Mouse (Mus musculus) heart, postnatal 4 days (tissue): ENCODE measurements around the gene Agmo. TPM values are rescaled to one million over a fixed set of nuclear protein-coding genes. Genes with fewer than 3 reads are reported as not detected.

ENCODE experiments used
- DNase-seq: peaks from one replicate; pipeline ENCODE4 v3.0.0; 2021
- total RNA-seq, 2 experiments: library from RNA; stranded (reverse); gene quantifications; 2 replicates each; pipeline ENCODE4 v1.2.3; 2021

Agmo gene
- total RNA-seq, 2 experiments from 2014 or later = 0.23 to 0.62 TPM

- no peak for DNase-seq
These were observed 201.1 kb downstream of the Agmo start for GRCm38 (mm10) chr12:37442486-37443013.

GRCm38 (mm10) chr12:37445255-37445654, 203.8 kb downstream of the Agmo start:
- no peak for DNase-seq

- no peak for DNase-seq
These were observed 208.2 kb downstream of the Agmo start for GRCm38 (mm10) chr12:37449597-37449996.

GRCm38 (mm10) chr12:37450366-37451156, 209.1 kb downstream of the Agmo start:
- peak; percentile 64 for DNase-seq

GRCm38 (mm10) chr12:37471631-37472030, 230.2 kb downstream of the Agmo start:
- DNase-seq = no peak

GRCm38 (mm10) chr12:37476849-37477248, 235.4 kb downstream of the Agmo start:
- no peak for DNase-seq

GRCm38 (mm10) chr12:37487991-37488390, 246.6 kb downstream of the Agmo start:
- DNase-seq = no peak

GRCm38 (mm10) chr12:37498871-37499270, 257.4 kb downstream of the Agmo start:
- DNase-seq = no peak

GRCm38 (mm10) chr12:37507406-37507805, 266.0 kb downstream of the Agmo start:
- no peak for DNase-seq

GRCm38 (mm10) chr12:37507826-37508225, 266.4 kb downstream of the Agmo start:
- no peak for DNase-seq

- no peak for DNase-seq
These were observed 280.3 kb downstream of the Agmo start for GRCm38 (mm10) chr12:37521772-37522171.

GRCm38 (mm10) chr12:37524662-37525061, 283.2 kb downstream of the Agmo start:
- DNase-seq = no peak

GRCm38 (mm10) chr12:37540994-37541393, 299.6 kb downstream of the Agmo start:
- DNase-seq = no peak

GRCm38 (mm10) chr12:37558284-37558683, 316.8 kb downstream of the Agmo start:
- no peak for DNase-seq

GRCm38 (mm10) chr12:37565882-37566596, 324.6 kb downstream of the Agmo start:
- DNase-seq = no peak

- no peak for DNase-seq
These were observed 330.5 kb downstream of the Agmo start for GRCm38 (mm10) chr12:37571922-37572321.

- DNase-seq = no peak
These were observed 341.3 kb downstream of the Agmo start for GRCm38 (mm10) chr12:37582777-37583176.

GRCm38 (mm10) chr12:37592853-37593252, 351.4 kb downstream of the Agmo start:
- no peak for DNase-seq

- DNase-seq = no peak
These were observed 371.4 kb downstream of the Agmo start for GRCm38 (mm10) chr12:37612837-37613236.

GRCm38 (mm10) chr12:37614769-37615168, 373.3 kb downstream of the Agmo start:
- no peak for DNase-seq

- no peak for DNase-seq
These were observed 382.6 kb downstream of the Agmo start for GRCm38 (mm10) chr12:37624078-37624477.
